Mouse (Mus musculus) MEL-GATA-1-ER (cell line): ENCODE measurements around the gene Washc2.
"Not testable (repeated sequence)": the region's sequence is repeated elsewhere in the genome, so short reads cannot be mapped to it uniquely, and the experiment has no call there.

Experiments used
- DNase-seq: peaks from one replicate; pipeline ENCODE4 v3.0.0-alpha.2; 2012; ENCODE audit warnings: low read depth; ENCODE audit errors: extremely low read depth

The Washc2 gene

GRCm38 (mm10) chr6:116207729-116208534, at the start of gene Washc2:
TSS of gene Washc2 (plus strand) at chr6:116208038.
- DNase-seq, result peak; percentile 90

- no peak for DNase-seq
These were observed 41.5 kb upstream of the Washc2 start for GRCm38 (mm10) chr6:116166383-116166782.

- DNase-seq, result not testable (repeated sequence)
These were observed 34.2 kb upstream of the Washc2 start for GRCm38 (mm10) chr6:116173511-116174099.

- no peak for DNase-seq
These were observed 29.5 kb upstream of the Washc2 start for GRCm38 (mm10) chr6:116178376-116178775.

- DNase-seq, result no peak
These were observed 27.1 kb upstream of the Washc2 start for GRCm38 (mm10) chr6:116180731-116181130.

GRCm38 (mm10) chr6:116183509-116183908, 24.3 kb upstream of the Washc2 start:
- no peak for DNase-seq

- peak; percentile 15 for DNase-seq
These were observed 21.4 kb upstream of the Washc2 start for GRCm38 (mm10) chr6:116186485-116186884.

- DNase-seq, result no peak
These were observed 18.4 kb upstream of the Washc2 start for GRCm38 (mm10) chr6:116189417-116189816.

- DNase-seq, result no peak
These were observed 15.0 kb upstream of the Washc2 start for GRCm38 (mm10) chr6:116192809-116193311.

GRCm38 (mm10) chr6:116193394-116194393, 14.1 kb upstream of the Washc2 start, which contains the start of gene Tmcc1:
TSS of gene Tmcc1 (minus strand) at chr6:116193486.
- peak; percentile 72 for DNase-seq

- DNase-seq, result no peak
These were observed 12.0 kb upstream of the Washc2 start for GRCm38 (mm10) chr6:116195811-116196210.

- DNase-seq, result peak; percentile 60
These were observed 9.7 kb upstream of the Washc2 start for GRCm38 (mm10) chr6:116198173-116198572.

- DNase-seq, result peak; percentile 23
These were observed 8.2 kb upstream of the Washc2 start for GRCm38 (mm10) chr6:116199682-116200081.

GRCm38 (mm10) chr6:116227767-116228166, 19.9 kb downstream of the Washc2 start:
- DNase-seq, result no peak

GRCm38 (mm10) chr6:116228785-116229525, 21.1 kb downstream of the Washc2 start:
- DNase-seq, result peak; percentile 73

GRCm38 (mm10) chr6:116234821-116235220, 27.0 kb downstream of the Washc2 start:
- not testable (repeated sequence) for DNase-seq

- DNase-seq, result no peak
These were observed 27.5 kb downstream of the Washc2 start for GRCm38 (mm10) chr6:116235336-116235735.

GRCm38 (mm10) chr6:116238083-116238482, 30.2 kb downstream of the Washc2 start:
- no peak for DNase-seq

GRCm38 (mm10) chr6:116240371-116240770, 32.5 kb downstream of the Washc2 start:
- DNase-seq, result no peak

- no peak for DNase-seq
These were observed 51.8 kb downstream of the Washc2 start for GRCm38 (mm10) chr6:116259649-116260048.
